Mouse (Mus musculus) brain, adult 10 weeks (tissue): Measurements from ENCODE around the gene Bpifb1. TPM values are rescaled to one million over a fixed set of nuclear protein-coding genes. Genes with fewer than 3 reads are reported as not detected.

Experiments
- polyA plus RNA-seq: library from polyadenylated mRNA; stranded (reverse); fragments of 350-450 nt; fragmentation: Illumina TruSeq; extraction: RNeasy Lipid Tissue Mini Kit (QIAGEN cat#74804); gene quantifications from one replicate; pipeline ENCODE4 v1.2.3, GENCODE M21; 2015; ENCODE audit warnings: low read depth, low replicate concordance

The Bpifb1 gene
- polyA plus RNA-seq = not detected

DNA sequence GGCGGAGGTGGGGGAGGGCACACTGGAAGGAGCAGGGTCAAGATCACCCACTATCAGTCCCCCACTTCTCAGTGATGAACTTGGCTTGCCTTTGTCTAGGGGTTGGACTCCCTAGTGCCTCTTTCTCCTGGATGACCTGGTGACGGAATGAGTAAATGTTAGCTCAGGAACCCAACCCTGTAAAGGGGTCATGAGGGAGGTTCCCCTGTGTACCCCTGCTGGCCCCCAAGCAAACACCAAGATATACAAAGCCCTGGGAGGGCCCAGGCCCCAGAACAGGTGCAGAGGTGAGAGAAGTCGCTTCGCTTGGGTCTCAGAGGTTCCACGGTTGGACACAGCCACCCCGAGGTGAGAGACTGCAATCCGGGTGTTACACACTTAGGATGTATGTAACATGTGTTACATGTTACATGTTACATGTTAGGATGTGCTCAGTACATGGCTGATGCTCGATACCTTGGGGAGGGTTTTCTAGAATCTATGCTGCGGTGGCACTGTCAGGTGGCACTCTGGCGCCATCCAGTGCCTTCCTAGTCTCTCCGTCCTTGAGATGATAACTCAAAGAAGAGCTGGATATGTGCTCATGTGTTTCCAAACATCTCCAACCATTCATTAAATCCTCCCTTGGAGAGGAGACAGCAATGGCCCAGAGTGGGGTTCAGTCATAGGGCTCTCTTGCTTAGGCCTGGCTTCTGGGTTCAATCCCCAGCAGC lies at the start of gene Bpifb1:
Bpifb1 (plus strand) TSS at position 273 of the 713 bp plus-strand sequence.

GRCm38 (mm10) chr2:154142580-154142979 lies 48.0 kb upstream of the Bpifb1 start, which contains the start of gene Bpifa1:
Gene Bpifa1 (plus strand): TSS chr2:154142880.

DNA sequence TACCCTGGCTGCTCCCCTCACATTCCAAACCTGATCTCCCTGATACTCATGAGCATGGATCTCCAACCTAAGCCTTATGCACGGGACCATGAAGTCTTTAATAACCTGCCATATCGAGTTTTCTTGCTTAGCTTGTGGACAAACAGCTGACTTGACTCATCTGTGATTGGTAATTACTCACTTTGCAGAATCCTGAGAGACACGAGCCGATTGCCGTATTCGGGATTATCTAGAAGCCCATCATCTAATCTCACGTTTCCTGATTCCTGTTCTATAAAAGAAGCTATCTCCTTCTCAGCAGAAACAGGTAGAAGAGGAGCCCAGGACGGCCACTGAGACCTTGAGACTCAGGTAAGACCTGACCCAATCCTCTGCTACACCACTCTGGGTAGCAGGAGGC lies 28.3 kb upstream of the Bpifb1 start, which contains the start of gene Bpifa5:
Bpifa5 (plus strand) TSS at position 301 of the 400 bp plus-strand sequence.

GRCm38 (mm10) chr2:154223265-154223916 lies 32.8 kb downstream of the Bpifb1 start, which contains the start of gene Bpifb5:
Gene Bpifb5 (plus strand): TSS chr2:154223742.

DNA sequence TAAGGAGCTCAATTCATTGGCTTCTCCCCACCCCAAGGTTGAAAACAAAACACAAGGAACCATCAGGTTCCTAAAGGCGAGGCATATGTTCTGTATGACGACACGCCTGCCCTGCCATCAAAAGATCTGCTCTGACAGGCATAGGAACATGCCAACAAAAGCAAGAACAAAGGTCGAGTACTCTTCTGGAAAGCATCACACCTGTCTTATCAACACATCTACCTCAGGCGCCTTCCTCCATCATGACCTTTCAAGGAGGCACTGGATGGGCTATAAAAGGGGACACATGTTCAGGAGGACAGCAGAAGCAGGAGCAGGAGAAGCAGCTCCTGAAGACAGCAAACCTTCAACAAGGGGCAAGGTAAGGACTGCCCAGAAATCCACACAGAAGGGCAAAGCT lies 66.9 kb downstream of the Bpifb1 start, which contains the start of gene Bpifb9a:
Bpifb9a (plus strand) TSS at position 301 of the 400 bp plus-strand sequence.

Other genes with a start within 250 kb of the Bpifb1 start
- gene Bpifa6, start 215.9 kb upstream of the Bpifb1 start, polyA plus RNA-seq = not detected
- gene Bpifa2, start 182.6 kb upstream of the Bpifb1 start, polyA plus RNA-seq = not detected
- gene Bpifa3, start 60.5 kb upstream of the Bpifb1 start, polyA plus RNA-seq = not detected
- not detected for gene Bpifa1, start 47.9 kb upstream of the Bpifb1 start, polyA plus RNA-seq
- gene Bpifa5, start 28.2 kb upstream of the Bpifb1 start, polyA plus RNA-seq = not detected
- gene Bpifb5, start 32.9 kb downstream of the Bpifb1 start, polyA plus RNA-seq = not detected
- not detected for gene Bpifb9a, start 67.0 kb downstream of the Bpifb1 start, polyA plus RNA-seq
- not detected for gene Bpifb9b, start 116.4 kb downstream of the Bpifb1 start, polyA plus RNA-seq
- gene Cdk5rap1, start 182.2 kb downstream of the Bpifb1 start, polyA plus RNA-seq = 13.5 TPM
- 28.1 TPM for gene Snta1, start 217.3 kb downstream of the Bpifb1 start, polyA plus RNA-seq
- gene Cbfa2t2, start 245.7 kb downstream of the Bpifb1 start, polyA plus RNA-seq = 25.2 TPM